Mouse (Mus musculus) ES-CJ7 (cell line): ENCODE measurements at regions not wholly inside any gene's neighbourhood (a gene's known extent, or its start where the extent isn't known, plus 50 kb on each side); places are given as distances from the start of the nearest gene placed in this dataset.

Source experiments
- DNase-seq: peaks from one replicate; pipeline ENCODE4 v3.0.0; 2011; ENCODE audit warnings: low read depth, low spot score

DNA sequence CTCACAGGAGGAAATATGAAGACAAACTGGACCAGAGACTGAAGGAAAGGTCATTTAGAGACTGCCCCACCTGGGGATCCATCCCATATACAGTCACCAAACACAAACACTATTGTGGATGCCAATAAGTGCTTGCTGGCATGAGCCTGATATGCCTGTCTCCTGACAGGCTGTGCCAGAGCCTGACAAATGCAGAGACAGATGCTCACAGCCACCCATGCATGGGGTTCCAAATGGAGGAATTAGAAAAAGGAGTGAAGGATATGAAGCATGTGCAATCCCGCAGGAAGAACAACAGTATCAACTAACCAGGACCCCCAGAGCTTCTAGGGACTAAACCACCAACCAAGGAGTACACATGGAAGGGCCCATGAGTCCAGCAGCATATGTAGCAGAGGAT is 505.9 kb downstream of the Gm6685 start:
- no peak for DNase-seq

DNA sequence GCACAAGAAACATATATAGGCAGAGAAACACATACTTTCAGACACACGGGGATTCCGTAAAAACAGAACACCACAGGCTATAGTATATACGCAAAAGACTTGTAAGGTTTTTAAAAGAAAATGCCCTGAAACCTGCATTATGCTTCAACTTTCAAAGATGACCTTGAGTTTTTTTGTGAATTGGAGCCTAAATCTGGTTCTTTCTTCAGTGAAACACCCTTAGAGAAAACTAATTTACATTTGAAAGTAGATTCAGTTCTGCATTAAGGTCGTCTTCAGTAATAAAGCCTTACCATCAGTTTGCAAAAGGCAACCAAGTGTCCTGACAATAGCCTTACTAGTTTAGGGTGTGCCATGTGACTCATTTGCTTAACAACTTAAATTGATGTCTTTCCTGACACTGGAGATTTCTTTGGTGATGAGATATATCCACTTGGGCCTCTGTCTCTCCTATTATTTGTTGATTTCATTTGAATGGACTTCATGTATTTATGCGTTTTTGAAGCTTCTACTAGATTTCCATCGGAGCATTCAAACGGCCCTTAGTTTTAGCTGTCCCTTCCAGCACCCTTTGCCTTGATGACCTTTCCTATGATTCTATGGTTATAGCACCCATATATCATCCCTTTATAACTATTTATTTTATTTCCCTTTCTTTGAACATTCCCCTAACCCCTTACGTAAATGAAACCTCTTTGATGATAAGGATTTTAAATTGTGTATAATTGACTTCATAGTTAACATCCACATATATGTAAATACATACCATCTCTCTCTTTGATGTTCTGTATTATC is 539.6 kb downstream of the Gm6685 start:
- peak; percentile 81 for DNase-seq

DNA sequence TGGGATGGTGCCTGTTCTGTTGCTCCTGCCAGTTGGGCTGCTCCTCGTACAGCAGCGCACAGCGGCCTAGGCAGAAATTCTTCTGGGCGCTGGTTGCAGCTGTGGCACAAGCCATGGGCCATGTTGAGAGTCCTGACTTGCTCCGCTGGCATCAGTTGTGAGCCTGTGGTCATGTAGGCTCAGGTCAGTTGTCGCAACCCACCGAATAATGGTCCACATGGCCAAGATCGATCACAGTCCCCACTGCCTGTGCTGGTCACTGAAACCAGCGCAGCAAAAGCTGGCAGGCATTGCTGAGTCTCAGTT is 585.8 kb downstream of the Gm6685 start:
- no peak for DNase-seq

DNA sequence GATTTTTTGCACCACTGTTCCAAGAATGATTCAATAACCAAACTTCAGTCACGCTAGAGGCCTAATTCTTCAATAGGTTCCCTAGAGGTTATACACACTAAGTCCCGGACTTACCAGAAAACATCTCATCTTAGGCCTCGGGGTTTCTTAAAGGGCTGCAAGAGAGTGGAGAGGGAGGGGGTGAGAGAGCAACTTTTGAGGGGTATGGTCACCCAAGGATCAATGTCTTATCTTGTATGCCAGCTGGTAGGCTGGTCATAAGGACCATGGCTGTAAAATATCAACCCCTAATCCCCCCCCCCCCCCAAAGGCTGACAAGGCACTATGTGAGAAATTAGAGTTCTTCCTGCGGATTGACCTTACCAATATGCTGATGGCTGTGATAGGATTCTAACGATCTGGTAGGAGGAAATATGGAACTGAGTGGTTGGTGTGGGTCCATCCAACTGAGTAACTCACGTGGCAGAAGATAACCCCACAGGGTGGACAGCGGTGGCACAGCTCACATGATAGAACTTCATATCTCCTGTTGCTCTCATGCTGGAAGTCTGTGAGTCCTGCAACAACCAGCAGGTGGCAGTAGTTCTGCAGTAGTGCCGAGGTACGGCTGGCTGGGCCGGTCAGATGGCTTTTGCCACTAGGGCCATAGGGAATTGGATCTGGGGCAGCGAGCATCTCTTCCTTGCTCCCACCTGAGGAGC is 586.3 kb downstream of the Gm6685 start:
- peak; percentile 88 for DNase-seq

DNA sequence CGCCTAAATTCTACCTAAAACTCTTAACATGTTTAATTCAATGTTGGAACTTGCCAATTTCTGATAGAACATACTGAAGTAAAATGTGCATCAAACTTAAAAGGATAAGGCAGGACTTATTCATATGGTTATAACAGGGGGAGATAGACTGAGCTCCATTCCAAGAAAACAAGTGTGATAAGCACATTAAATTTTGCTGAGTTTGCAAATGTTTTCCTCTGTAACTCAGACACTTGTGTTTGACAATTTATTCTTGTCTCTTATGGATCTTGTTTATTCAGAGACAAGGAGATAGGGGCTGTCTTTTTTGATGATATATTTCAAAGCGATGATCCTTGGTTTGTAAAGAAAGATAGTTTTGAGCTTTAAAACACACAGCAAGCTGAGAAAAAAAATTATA is 613.6 kb downstream of the Gm6685 start:
- no peak for DNase-seq

DNA sequence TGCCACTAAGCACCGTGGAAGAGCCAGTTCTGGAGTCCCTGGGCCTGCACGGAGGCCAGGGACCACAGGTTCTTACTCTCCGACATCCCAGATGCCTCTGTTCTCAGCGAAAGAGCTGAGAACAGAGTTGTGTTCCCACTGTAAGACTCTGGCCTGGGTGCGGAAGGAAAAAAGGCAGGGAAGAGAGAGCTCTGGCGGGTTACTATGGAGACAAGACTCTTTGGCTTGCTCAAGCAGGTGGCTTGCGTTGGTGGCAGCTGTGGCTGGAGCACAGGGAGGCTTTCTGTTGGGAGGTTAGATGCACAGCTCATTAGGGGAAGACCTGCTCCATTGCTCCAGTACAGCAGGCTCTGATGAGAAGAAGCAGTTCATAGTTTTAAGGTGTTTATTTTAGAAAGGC is 618.3 kb downstream of the Gm6685 start:
- DNase-seq, result peak; percentile 5

DNA sequence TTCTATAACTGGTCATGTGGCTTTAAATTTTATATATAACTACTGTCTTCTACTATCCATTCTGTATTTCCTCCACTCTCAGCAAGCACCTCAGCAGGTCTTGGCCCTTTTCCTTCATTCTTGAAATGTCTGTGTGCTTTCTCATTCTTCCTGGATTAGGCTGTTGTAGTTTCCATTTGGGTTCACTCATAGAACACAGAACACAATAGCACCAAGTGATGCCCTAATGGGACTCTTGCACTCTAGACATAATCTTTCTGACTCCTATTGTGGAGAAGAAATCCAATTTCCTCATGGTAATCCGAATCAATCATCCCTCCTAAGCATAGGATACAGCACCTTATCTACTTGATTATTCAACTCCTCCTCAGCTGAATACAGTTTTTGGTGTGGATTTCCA is 667.2 kb downstream of the Gm6685 start:
- no peak for DNase-seq
